Mouse (Mus musculus) embryo, embryonic 11 days (tissue): ENCODE data around the gene Arl4c.
A peak's percentile ranks its signal among the peaks of the same experiment; 100 is the strongest.
"Not testable (repeated sequence)": the region's sequence is repeated elsewhere in the genome, so short reads cannot be mapped to it uniquely, and the experiment has no call there.

Source experiments
- DNase-seq: peaks from one replicate; pipeline ENCODE4 v3.0.0-alpha.2; 2015

Gene Arl4c

GRCm38 (mm10) chr1:88654521-88655472 is 47.2 kb downstream of the Arl4c start:
- DNase-seq, result no peak

GRCm38 (mm10) chr1:88653614-88654520 is 48.2 kb downstream of the Arl4c start:
- no peak for DNase-seq

GRCm38 (mm10) chr1:88652682-88653081 is 49.3 kb downstream of the Arl4c start:
- no peak for DNase-seq

- no peak for DNase-seq
These were observed 50.4 kb downstream of the Arl4c start for GRCm38 (mm10) chr1:88651668-88652067.

GRCm38 (mm10) chr1:88648742-88649141 is 53.3 kb downstream of the Arl4c start:
- DNase-seq, result no peak

GRCm38 (mm10) chr1:88645599-88646119 is 56.4 kb downstream of the Arl4c start:
- DNase-seq, result no peak

GRCm38 (mm10) chr1:88644417-88644816 is 57.6 kb downstream of the Arl4c start:
- no peak for DNase-seq

- DNase-seq, result no peak
These were observed 58.7 kb downstream of the Arl4c start for GRCm38 (mm10) chr1:88643181-88643823.

GRCm38 (mm10) chr1:88642735-88643134 is 59.3 kb downstream of the Arl4c start:
- no peak for DNase-seq

- DNase-seq, result no peak
These were observed 60.3 kb downstream of the Arl4c start for GRCm38 (mm10) chr1:88641678-88642215.

GRCm38 (mm10) chr1:88641194-88641593 is 60.8 kb downstream of the Arl4c start:
- no peak for DNase-seq

GRCm38 (mm10) chr1:88639432-88640281 is 62.4 kb downstream of the Arl4c start:
- DNase-seq, result peak; percentile 55

- no peak for DNase-seq
These were observed 63.4 kb downstream of the Arl4c start for GRCm38 (mm10) chr1:88638622-88639021.

GRCm38 (mm10) chr1:88636579-88637161 is 65.4 kb downstream of the Arl4c start:
- DNase-seq, result not testable (repeated sequence)

GRCm38 (mm10) chr1:88635659-88636058 is 66.4 kb downstream of the Arl4c start:
- DNase-seq, result no peak

GRCm38 (mm10) chr1:88632851-88633250 is 69.2 kb downstream of the Arl4c start:
- no peak for DNase-seq

GRCm38 (mm10) chr1:88629966-88630488 is 72.0 kb downstream of the Arl4c start:
- DNase-seq, result no peak

GRCm38 (mm10) chr1:88625190-88625589 is 76.8 kb downstream of the Arl4c start:
- DNase-seq, result no peak

- no peak for DNase-seq
These were observed 77.6 kb downstream of the Arl4c start for GRCm38 (mm10) chr1:88624376-88624775.

- DNase-seq, result no peak
These were observed 78.4 kb downstream of the Arl4c start for GRCm38 (mm10) chr1:88623541-88624115.
